Mouse (Mus musculus): ENCODE data around the gene Srd5a3. TPM values are rescaled to one million over a fixed set of nuclear protein-coding genes. Genes with fewer than 3 reads are reported as not detected.

The Srd5a3 gene
- polyA plus RNA-seq, 1 experiment, result 139 TPM

DNA sequence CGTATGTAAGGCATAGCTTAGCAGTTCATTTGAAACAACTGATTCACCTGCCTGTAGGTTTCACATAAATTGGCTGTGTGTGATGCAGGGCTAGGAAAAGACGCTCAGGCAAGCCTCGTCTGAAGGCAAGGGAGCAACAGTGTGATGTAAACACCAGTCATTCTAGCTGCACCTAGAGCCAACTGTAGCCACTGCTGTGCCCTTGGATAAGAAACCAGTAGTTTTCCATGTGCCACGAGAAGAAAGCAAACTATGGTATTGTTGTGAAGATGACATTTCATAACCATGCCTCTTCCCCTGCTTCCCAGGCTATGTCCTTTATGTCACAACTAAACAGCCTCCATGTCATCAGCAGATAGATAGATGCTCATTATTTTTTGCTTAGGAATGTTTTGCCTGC lies 3.3 kb downstream of the Srd5a3 start:
- Histone ChIP-seq H3K36me3 (ENCODE audit: control insufficient read depth, insufficient read depth, low read length) (no peaks in the 10 kb centered on the region), H3K4me3 (ENCODE audit: control insufficient read depth, insufficient read depth, low read length) (no peak overlapping the region), H3K27me3 (ENCODE audit: control insufficient read depth, insufficient read depth, low read length) (no peaks in the 10 kb centered on the region), H3K4me1 (replicated peaks; ENCODE audit: control insufficient read depth, insufficient read depth, low read length) (peaks cover 9% of the 10 kb centered on the region), H3K27ac (ENCODE audit: control insufficient read depth, insufficient read depth, low read length) (no peak overlapping the region)
- TF ChIP-seq CTCF (IDR thresholded peaks at IDR 0.05; ENCODE audit: borderline replicate concordance, control insufficient read depth, extremely low read depth, insufficient read depth, low read length, poor library complexity) (no peak), POLR2A (IDR thresholded peaks at IDR 0.05; ENCODE audit: control insufficient read depth, extremely low read depth, insufficient read depth, low read length, poor library complexity) (no peak)
- 94% methylated on average over 4 of the region's 4 CpGs for WGBS
- DNase-seq, result no peak

DNA sequence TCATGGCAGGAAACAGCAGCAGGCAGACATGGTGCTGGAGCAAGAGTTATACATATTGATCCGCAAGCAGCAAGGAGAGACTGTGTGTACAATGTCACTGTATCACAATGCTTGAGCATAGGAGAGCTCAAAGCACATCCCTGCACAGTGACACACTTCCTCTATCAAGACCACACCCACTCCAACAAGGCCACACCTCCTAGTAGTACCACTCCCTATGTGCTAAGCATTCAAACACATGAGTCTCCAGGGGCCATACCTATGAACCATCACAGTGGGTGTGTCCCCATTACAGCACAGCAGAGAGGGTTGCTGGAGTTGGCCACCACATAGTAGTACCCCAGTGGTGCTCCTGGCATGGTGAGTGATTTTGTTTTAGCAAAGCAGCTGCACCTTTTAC lies 6.3 kb downstream of the Srd5a3 start:
- Histone ChIP-seq H3K4me1 (replicated peaks; ENCODE audit: control insufficient read depth, insufficient read depth, low read length) (no peaks in the 10 kb centered on the region), H3K4me3 (ENCODE audit: control insufficient read depth, insufficient read depth, low read length) (no peak overlapping the region), H3K36me3 (ENCODE audit: control insufficient read depth, insufficient read depth, low read length) (no peaks in the 10 kb centered on the region), H3K27me3 (ENCODE audit: control insufficient read depth, insufficient read depth, low read length) (no peaks in the 10 kb centered on the region), H3K27ac (ENCODE audit: control insufficient read depth, insufficient read depth, low read length) (no peak overlapping the region)
- 100% methylated on average over 1 of the region's 1 CpGs for WGBS
- no peak for TF ChIP-seq CTCF (IDR thresholded peaks at IDR 0.05; ENCODE audit: borderline replicate concordance, control insufficient read depth, extremely low read depth, insufficient read depth, low read length, poor library complexity)
- no peak for TF ChIP-seq POLR2A (IDR thresholded peaks at IDR 0.05; ENCODE audit: control insufficient read depth, extremely low read depth, insufficient read depth, low read length, poor library complexity)
- no peak for DNase-seq

DNA sequence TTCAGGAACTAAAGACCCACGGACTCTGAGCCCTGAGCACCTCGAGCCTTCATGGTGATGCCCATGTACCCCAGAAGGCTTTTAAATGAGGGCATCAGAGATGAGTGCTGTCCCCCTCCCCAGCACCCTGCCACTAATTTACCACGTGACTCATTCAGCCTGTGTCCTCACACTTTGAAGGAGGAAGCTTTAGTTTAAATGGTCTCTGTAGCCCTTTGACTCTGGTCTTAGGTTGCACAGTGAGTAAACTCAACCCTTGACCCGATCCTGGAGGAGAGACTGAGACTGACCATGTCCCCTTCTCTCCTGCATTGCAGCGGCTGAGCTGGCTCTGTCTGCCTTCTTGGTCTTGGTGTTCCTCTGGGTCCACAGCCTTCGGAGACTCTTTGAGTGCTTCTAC lies 9.4 kb downstream of the Srd5a3 start:
- TF ChIP-seq CTCF (IDR thresholded peaks at IDR 0.05; ENCODE audit: borderline replicate concordance, control insufficient read depth, extremely low read depth, insufficient read depth, low read length, poor library complexity), result no peak
- no peak for TF ChIP-seq POLR2A (IDR thresholded peaks at IDR 0.05; ENCODE audit: control insufficient read depth, extremely low read depth, insufficient read depth, low read length, poor library complexity)
- Histone ChIP-seq H3K27ac (ENCODE audit: control insufficient read depth, insufficient read depth, low read length) (no peak overlapping the region), H3K4me1 (replicated peaks; ENCODE audit: control insufficient read depth, insufficient read depth, low read length) (no peaks in the 10 kb centered on the region), H3K36me3 (ENCODE audit: control insufficient read depth, insufficient read depth, low read length) (no peaks in the 10 kb centered on the region), H3K27me3 (ENCODE audit: control insufficient read depth, insufficient read depth, low read length) (no peaks in the 10 kb centered on the region), H3K4me3 (ENCODE audit: control insufficient read depth, insufficient read depth, low read length) (no peak overlapping the region)
- WGBS, result 100% methylated on average over 6 of the region's 6 CpGs
- no peak for DNase-seq

DNA sequence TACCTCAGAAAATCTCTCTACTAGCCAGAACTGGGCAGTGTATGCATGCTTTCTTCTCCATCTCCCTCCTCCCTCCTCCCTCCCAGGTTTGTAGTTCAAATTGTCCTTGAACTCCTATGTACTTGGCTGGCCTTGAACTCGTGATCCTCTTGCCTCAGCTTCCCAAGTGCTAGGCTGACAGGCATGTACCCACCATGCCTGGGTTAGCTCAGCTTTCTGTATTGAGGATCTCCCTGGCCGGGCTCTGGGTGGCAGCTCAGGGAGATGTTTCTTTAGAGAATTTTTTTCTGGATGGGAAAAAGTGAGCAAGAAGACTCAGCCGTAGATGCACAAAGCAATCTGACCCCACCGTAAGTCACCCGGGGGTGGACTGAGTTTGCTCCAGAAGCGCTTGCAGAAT lies 12.9 kb downstream of the Srd5a3 start:
- 95% methylated on average over 6 of the region's 6 CpGs for WGBS
- H3K36me3 ChIP-seq (ENCODE audit: control insufficient read depth, insufficient read depth, low read length), result no peaks in the 10 kb centered on the region
- no peak overlapping the region for H3K4me3 ChIP-seq (ENCODE audit: control insufficient read depth, insufficient read depth, low read length)
- H3K27ac ChIP-seq (ENCODE audit: control insufficient read depth, insufficient read depth, low read length), result no peak overlapping the region
- H3K27me3 ChIP-seq (ENCODE audit: control insufficient read depth, insufficient read depth, low read length), result no peaks in the 10 kb centered on the region
- no peak for DNase-seq
- no peaks in the 10 kb centered on the region for H3K4me1 ChIP-seq (replicated peaks; ENCODE audit: control insufficient read depth, insufficient read depth, low read length)
- TF ChIP-seq POLR2A (IDR thresholded peaks at IDR 0.05; ENCODE audit: control insufficient read depth, extremely low read depth, insufficient read depth, low read length, poor library complexity) (no peak), CTCF (IDR thresholded peaks at IDR 0.05; ENCODE audit: borderline replicate concordance, control insufficient read depth, extremely low read depth, insufficient read depth, low read length, poor library complexity) (no peak)

DNA sequence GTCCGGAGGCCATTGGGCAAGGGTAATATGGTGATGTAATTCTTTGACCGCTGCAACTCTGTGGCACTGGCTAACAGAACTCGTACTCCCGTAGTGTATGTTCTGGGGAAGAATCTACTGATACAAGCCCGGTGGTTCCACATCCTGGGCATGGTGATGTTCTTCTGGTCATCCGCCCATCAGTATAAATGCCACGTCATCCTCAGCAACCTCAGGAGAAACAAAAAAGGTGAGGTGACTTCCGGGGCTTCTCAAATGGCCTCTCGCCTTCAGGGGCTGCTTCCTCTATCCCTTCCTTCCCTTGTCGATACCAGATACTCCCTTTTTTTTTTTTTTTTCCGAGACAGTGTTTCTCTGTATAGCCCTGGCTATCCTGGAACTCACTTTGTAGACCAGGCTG lies 13.4 kb downstream of the Srd5a3 start:
- WGBS, result 96% methylated on average over 11 of the region's 11 CpGs
- Histone ChIP-seq H3K27me3 (ENCODE audit: control insufficient read depth, insufficient read depth, low read length) (no peaks in the 10 kb centered on the region), H3K4me1 (replicated peaks; ENCODE audit: control insufficient read depth, insufficient read depth, low read length) (no peaks in the 10 kb centered on the region), H3K36me3 (ENCODE audit: control insufficient read depth, insufficient read depth, low read length) (no peaks in the 10 kb centered on the region), H3K27ac (ENCODE audit: control insufficient read depth, insufficient read depth, low read length) (no peak overlapping the region), H3K4me3 (ENCODE audit: control insufficient read depth, insufficient read depth, low read length) (no peak overlapping the region)
- DNase-seq, result no peak
- TF ChIP-seq POLR2A (IDR thresholded peaks at IDR 0.05; ENCODE audit: control insufficient read depth, extremely low read depth, insufficient read depth, low read length, poor library complexity), result no peak
- no peak for TF ChIP-seq CTCF (IDR thresholded peaks at IDR 0.05; ENCODE audit: borderline replicate concordance, control insufficient read depth, extremely low read depth, insufficient read depth, low read length, poor library complexity)

DNA sequence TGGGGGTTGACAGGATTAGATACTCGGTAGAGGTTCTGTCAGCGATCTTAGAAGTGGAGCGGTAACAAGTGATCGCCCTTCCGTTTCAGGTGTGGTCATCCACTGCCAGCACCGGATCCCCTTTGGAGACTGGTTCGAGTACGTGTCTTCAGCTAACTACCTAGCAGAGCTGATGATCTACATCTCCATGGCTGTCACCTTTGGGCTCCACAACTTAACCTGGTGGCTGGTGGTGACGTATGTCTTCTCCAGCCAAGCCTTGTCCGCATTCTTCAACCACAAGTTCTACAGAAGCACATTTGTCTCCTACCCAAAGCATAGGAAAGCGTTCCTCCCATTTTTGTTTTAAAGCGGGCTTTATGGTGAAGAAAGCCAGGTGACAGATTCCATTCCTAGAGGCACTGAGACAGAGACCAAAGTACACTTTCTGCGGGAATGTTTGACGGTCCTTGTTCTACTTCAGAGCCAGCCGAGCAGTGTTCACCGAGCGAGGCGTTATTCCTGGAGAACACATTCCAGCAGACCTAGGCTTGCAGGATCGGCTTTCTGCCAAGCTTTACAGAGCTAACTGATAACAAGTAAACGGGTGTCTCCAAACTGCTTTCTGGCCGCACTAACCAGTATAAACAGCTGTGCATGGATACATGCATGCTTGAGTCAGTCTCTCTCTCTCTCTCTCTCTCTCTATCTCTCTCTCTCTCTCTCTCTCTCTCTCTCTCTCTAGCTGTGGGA lies 14.5 kb downstream of the Srd5a3 start:
- TF ChIP-seq POLR2A (IDR thresholded peaks at IDR 0.05; ENCODE audit: control insufficient read depth, extremely low read depth, insufficient read depth, low read length, poor library complexity) (no peak), CTCF (IDR thresholded peaks at IDR 0.05; ENCODE audit: borderline replicate concordance, control insufficient read depth, extremely low read depth, insufficient read depth, low read length, poor library complexity) (no peak)
- H3K4me1 ChIP-seq (replicated peaks; ENCODE audit: control insufficient read depth, insufficient read depth, low read length), result no peaks in the 10 kb centered on the region
- H3K27ac ChIP-seq (ENCODE audit: control insufficient read depth, insufficient read depth, low read length), result no peak overlapping the region
- H3K36me3 ChIP-seq (ENCODE audit: control insufficient read depth, insufficient read depth, low read length), result no peaks in the 10 kb centered on the region
- DNase-seq, result no peak
- H3K4me3 ChIP-seq (ENCODE audit: control insufficient read depth, insufficient read depth, low read length), result no peak overlapping the region
- 98% methylated on average over 21 of the region's 21 CpGs for WGBS
- H3K27me3 ChIP-seq (ENCODE audit: control insufficient read depth, insufficient read depth, low read length), result no peaks in the 10 kb centered on the region

DNA sequence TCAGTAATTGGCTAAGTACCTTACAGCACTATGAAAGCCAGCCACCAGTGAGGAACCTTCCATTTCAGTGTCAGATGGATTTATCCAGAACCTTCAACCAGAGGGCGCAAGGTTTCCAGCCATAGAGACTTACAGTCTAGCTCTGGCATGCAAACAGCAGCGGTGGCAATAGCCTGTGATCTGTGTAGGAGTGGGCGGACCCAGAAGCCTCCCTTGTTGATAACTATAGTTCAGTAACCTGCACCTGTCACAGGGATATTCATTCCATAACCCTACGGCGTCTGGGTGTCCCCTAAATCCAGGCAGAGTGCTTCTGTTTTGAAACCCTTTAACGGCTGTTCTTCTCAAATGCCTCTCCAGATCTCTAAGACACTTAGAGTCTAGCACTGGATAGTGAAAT lies 19.5 kb downstream of the Srd5a3 start:
- Histone ChIP-seq H3K27ac (ENCODE audit: control insufficient read depth, insufficient read depth, low read length) (no peak overlapping the region), H3K36me3 (ENCODE audit: control insufficient read depth, insufficient read depth, low read length) (no peaks in the 10 kb centered on the region), H3K27me3 (ENCODE audit: control insufficient read depth, insufficient read depth, low read length) (no peaks in the 10 kb centered on the region), H3K4me1 (replicated peaks; ENCODE audit: control insufficient read depth, insufficient read depth, low read length) (no peaks in the 10 kb centered on the region), H3K4me3 (ENCODE audit: control insufficient read depth, insufficient read depth, low read length) (no peak overlapping the region)
- 93% methylated on average over 6 of the region's 6 CpGs for WGBS
- no peak for DNase-seq
- TF ChIP-seq CTCF (IDR thresholded peaks at IDR 0.05; ENCODE audit: borderline replicate concordance, control insufficient read depth, extremely low read depth, insufficient read depth, low read length, poor library complexity) (no peak), POLR2A (IDR thresholded peaks at IDR 0.05; ENCODE audit: control insufficient read depth, extremely low read depth, insufficient read depth, low read length, poor library complexity) (no peak)

Data from thymus, adult 2 months (tissue).